Mouse (Mus musculus) left cerebral cortex, postnatal 36 days (tissue): ENCODE data around the gene Olfr142. TPM values are rescaled to one million over a fixed set of nuclear protein-coding genes. Genes with fewer than 3 reads are reported as not detected.
"Not testable (repeated sequence)": the region's sequence is repeated elsewhere in the genome, so short reads cannot be mapped to it uniquely, and the experiment has no call there.

ENCODE experiments used
- DNase-seq, 2 experiments: peaks; one replicate each; pipeline ENCODE4 v3.0.0; 2021 to 2022; ENCODE audit warnings: low spot score in 2 of 2, mixed read lengths in 1 of 2
- intact Hi-C: fragments of 180-260 bp; cut with DNase I; formaldehyde crosslinking; loops from one replicate; pipeline ENCODE4 v1.15.1; 2025
- total RNA-seq, 2 experiments: library from RNA; stranded (reverse); gene quantifications; 2 replicates each; pipeline ENCODE4 v1.2.3; 2021

The Olfr142 gene
- not detected for total RNA-seq

GRCm38 (mm10) chr2:90257492-90257891, at the start of gene Olfr142:
TSS of gene Olfr142 (minus strand) at chr2:90257592.
- DNase-seq: no peak
- intact Hi-C loops: no loop called here

- intact Hi-C loops: no loop called here
- DNase-seq: no peak
These were observed 35.3 kb upstream of the Olfr142 start, which contains the start of gene Olfr1272 for GRCm38 (mm10) chr2:90292741-90293140. TSS of gene Olfr1272 (minus strand) at chr2:90292841.

- intact Hi-C loops: no loop called here
- no peak for DNase-seq
These were observed 13.5 kb upstream of the Olfr142 start, which contains the start of gene Olfr1271 for GRCm38 (mm10) chr2:90270932-90271331. TSS of gene Olfr1271 (minus strand) at chr2:90271032.

- DNase-seq, intact Hi-C loops: not testable (repeated sequence)
These were observed 33.0 kb downstream of the Olfr142 start, which contains the start of gene Olfr1506 for GRCm38 (mm10) chr2:90224393-90224792. TSS of gene Olfr1506 (minus strand) at chr2:90224493.

Other genes with a start within 250 kb of the Olfr142 start
- not detected for gene Olfr1263, start 245.5 kb downstream of the Olfr142 start, total RNA-seq
- gene Olfr1264, start 232.0 kb downstream of the Olfr142 start, total RNA-seq: not detected
- not detected for gene Olfr1265, start 222.3 kb downstream of the Olfr142 start, total RNA-seq
- gene Olfr140, start 194.0 kb downstream of the Olfr142 start, total RNA-seq: not detected
- not detected for gene Olfr1269, start 136.2 kb downstream of the Olfr142 start, total RNA-seq
- not detected for gene Olfr32, start 115.3 kb downstream of the Olfr142 start, total RNA-seq
- gene Olfr1270, start 104.5 kb downstream of the Olfr142 start, total RNA-seq: not detected
- gene Olfr1506, start 33.1 kb downstream of the Olfr142 start, total RNA-seq: not detected
- gene Olfr1271, start 13.4 kb upstream of the Olfr142 start, total RNA-seq: not detected
- not detected for gene Olfr1272, start 35.2 kb upstream of the Olfr142 start, total RNA-seq
- gene Gm13769, start 64.6 kb upstream of the Olfr142 start, total RNA-seq: under 1 TPM in 1 of 2 experiments, not detected in 1; 0.16 TPM
- gene Olfr1274-ps, start 141.1 kb upstream of the Olfr142 start, total RNA-seq: not detected